Mouse (Mus musculus): ENCODE measurements around the gene Dscaml1. TPM values are rescaled to one million over a fixed set of nuclear protein-coding genes. Genes with fewer than 3 reads are reported as not detected.
A peak's percentile ranks its signal among the peaks of the same experiment; 100 is the strongest.

Dscaml1 gene
- total and polyA plus RNA-seq, 2 experiments from 2014 or later, result 10.5 to 47.4 TPM

- Histone ChIP-seq H3K9me3 (ENCODE audit: low read length) (no peaks in the 10 kb centered on the region), H3K9ac (replicated peaks; ENCODE audit: low read length) (no peak overlapping the region), H3K27me3 (ENCODE audit: insufficient read depth, low read length) (no peaks in the 10 kb centered on the region), H3K36me3 (ENCODE audit: insufficient read depth, low read length) (no peaks in the 10 kb centered on the region), H3K27ac (peak overlapping the region; percentile 67; the same call in 1 of the 2 replicates), H3K4me3 (ENCODE audit: low read length) (no peak overlapping the region), H3K4me1 (ENCODE audit: insufficient read depth, low read length) (peaks cover 16% of the 10 kb centered on the region; the same call in 1 of the 2 replicates), H3K4me2 (ENCODE audit: low read depth, low read length) (no peak overlapping the region)
- ATAC-seq (peak; percentile 50; the same call in 1 of the 2 replicates), DNase-seq (ENCODE audit: low spot score) (peak; percentile 49)
- no peak for TF ChIP-seq CTCF (IDR thresholded peaks at IDR 0.05; ENCODE audit: low read depth)
- WGBS, result 60% methylated on average over 2 of the region's 2 CpGs
Measured at GRCm38 (mm10) chr9:45591061-45591460, 164.6 kb downstream of the Dscaml1 start.

DNA sequence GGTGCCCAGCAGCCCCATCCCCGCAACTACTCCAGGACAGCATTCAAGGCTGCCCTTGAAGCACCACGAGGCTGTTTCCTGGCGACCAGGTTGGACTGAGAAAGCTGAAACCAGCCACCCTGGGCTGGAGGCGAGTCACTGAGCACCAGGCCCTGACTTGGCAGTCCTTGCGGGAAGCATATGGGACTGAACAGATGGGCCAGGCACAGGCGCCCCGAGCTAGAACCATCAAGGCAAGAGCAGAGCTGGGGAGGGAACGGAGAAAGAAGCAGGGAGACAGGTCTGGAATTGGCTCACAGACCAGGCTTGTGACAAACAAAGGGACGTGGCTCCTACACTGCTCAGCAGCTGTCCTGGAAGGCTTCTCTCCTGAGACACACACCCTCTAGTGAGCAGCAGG is 165.9 kb downstream of the Dscaml1 start:
- no peak overlapping the region for H3K4me3 ChIP-seq (ENCODE audit: low read length)
- DNase-seq (ENCODE audit: low spot score) (peak; percentile 62), ATAC-seq (peak; percentile 60)
- H3K4me1 ChIP-seq (ENCODE audit: insufficient read depth, low read length), result peaks cover 16% of the 10 kb centered on the region; the same call in 1 of the 2 replicates
- WGBS, result 62% methylated on average over 9 of the region's 9 CpGs
- no peaks in the 10 kb centered on the region for H3K9me3 ChIP-seq (ENCODE audit: low read length)
- H3K27me3 ChIP-seq (ENCODE audit: insufficient read depth, low read length), result no peaks in the 10 kb centered on the region
- H3K9ac ChIP-seq (replicated peaks; ENCODE audit: low read length), result no peak overlapping the region
- no peaks in the 10 kb centered on the region for H3K36me3 ChIP-seq (ENCODE audit: insufficient read depth, low read length)
- TF ChIP-seq CTCF (IDR thresholded peaks at IDR 0.05; ENCODE audit: low read depth), result no peak
- H3K27ac ChIP-seq, result peak overlapping the region; percentile 71
- H3K4me2 ChIP-seq (ENCODE audit: low read depth, low read length), result no peak overlapping the region

GRCm38 (mm10) chr9:45598117-45598516 is 171.7 kb downstream of the Dscaml1 start:
- Histone ChIP-seq H3K27me3 (ENCODE audit: insufficient read depth, low read length) (no peaks in the 10 kb centered on the region), H3K9ac (replicated peaks; ENCODE audit: low read length) (no peak overlapping the region), H3K4me3 (ENCODE audit: low read length) (no peak overlapping the region), H3K4me2 (ENCODE audit: low read depth, low read length) (no peak overlapping the region), H3K27ac (no peak overlapping the region), H3K36me3 (ENCODE audit: insufficient read depth, low read length) (no peaks in the 10 kb centered on the region), H3K4me1 (ENCODE audit: insufficient read depth, low read length) (0 out of 2 replicates have a peak, but pooled peaks cover 5% of the 10 kb centered on the region), H3K9me3 (ENCODE audit: low read length) (no peaks in the 10 kb centered on the region)
- no peak for TF ChIP-seq CTCF (IDR thresholded peaks at IDR 0.05; ENCODE audit: low read depth)
- ATAC-seq (peak; percentile 54; the same call in 1 of the 2 replicates), DNase-seq (ENCODE audit: low spot score) (peak; percentile 37)
- 34% methylated on average over 5 of the region's 5 CpGs for WGBS

DNA sequence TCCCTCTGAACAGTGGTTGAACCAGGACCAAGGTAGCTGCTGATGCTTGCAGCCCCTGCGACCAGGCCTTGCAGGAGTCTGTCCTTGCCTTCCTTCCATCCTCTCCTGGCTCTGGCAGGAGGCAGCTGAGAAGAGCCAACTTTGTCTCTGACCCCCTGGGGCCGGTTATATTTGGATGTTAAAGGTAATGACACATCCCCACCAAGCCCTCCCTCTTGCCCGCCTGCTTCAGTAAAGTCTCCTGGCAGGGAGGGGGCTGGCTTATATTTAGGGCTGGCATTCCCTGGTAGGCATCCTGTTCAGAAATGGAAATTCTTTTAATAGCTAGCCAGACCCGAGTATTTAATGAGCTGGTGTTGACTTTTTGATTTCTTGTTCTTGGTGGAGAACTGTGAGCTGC is 172.9 kb downstream of the Dscaml1 start:
- Histone ChIP-seq H3K27me3 (ENCODE audit: insufficient read depth, low read length) (no peaks in the 10 kb centered on the region), H3K4me1 (ENCODE audit: insufficient read depth, low read length) (0 out of 2 replicates have a peak, but pooled peaks cover 5% of the 10 kb centered on the region), H3K4me3 (ENCODE audit: low read length) (no peak overlapping the region), H3K9ac (replicated peaks; ENCODE audit: low read length) (no peak overlapping the region), H3K4me2 (ENCODE audit: low read depth, low read length) (no peak overlapping the region), H3K27ac (no peak overlapping the region), H3K36me3 (ENCODE audit: insufficient read depth, low read length) (no peaks in the 10 kb centered on the region), H3K9me3 (ENCODE audit: low read length) (no peaks in the 10 kb centered on the region)
- TF ChIP-seq CTCF (IDR thresholded peaks at IDR 0.05; ENCODE audit: low read depth), result no peak
- 42% methylated on average over 4 of the region's 4 CpGs for WGBS
- no peak for DNase-seq (ENCODE audit: low spot score)
- ATAC-seq, result no peak

DNA sequence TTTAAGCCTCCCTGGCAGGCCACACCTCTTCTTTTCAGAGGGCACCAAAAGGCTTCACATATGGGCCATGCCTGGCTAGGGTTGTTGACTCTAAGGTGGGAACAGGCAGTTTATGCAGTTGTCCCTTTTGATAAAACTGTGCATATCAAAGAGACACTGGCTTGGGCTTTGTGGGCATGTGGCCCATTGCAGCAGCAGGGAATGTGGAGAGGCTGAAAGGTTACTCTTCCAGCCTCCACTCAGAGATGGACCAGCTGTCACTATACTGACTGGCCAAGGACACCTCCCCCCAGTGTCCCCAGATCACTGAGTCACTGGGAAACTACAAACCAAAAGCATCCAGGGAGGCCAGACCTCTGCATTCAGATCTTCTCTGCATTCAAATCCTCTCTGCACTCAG is 180.9 kb downstream of the Dscaml1 start:
- Histone ChIP-seq H3K36me3 (ENCODE audit: insufficient read depth, low read length) (no peaks in the 10 kb centered on the region), H3K27me3 (ENCODE audit: insufficient read depth, low read length) (no peaks in the 10 kb centered on the region), H3K27ac (peak overlapping the region; percentile 79; the same call in 1 of the 2 replicates), H3K9ac (replicated peaks; ENCODE audit: low read length) (no peak overlapping the region), H3K4me1 (ENCODE audit: insufficient read depth, low read length) (peaks cover 32% of the 10 kb centered on the region), H3K9me3 (ENCODE audit: low read length) (no peaks in the 10 kb centered on the region), H3K4me2 (ENCODE audit: low read depth, low read length) (no peak overlapping the region), H3K4me3 (ENCODE audit: low read length) (no peak overlapping the region)
- DNase-seq (ENCODE audit: low spot score), result peak; percentile 39
- TF ChIP-seq CTCF (IDR thresholded peaks at IDR 0.05; ENCODE audit: low read depth), result no peak
- no peak for ATAC-seq

DNA sequence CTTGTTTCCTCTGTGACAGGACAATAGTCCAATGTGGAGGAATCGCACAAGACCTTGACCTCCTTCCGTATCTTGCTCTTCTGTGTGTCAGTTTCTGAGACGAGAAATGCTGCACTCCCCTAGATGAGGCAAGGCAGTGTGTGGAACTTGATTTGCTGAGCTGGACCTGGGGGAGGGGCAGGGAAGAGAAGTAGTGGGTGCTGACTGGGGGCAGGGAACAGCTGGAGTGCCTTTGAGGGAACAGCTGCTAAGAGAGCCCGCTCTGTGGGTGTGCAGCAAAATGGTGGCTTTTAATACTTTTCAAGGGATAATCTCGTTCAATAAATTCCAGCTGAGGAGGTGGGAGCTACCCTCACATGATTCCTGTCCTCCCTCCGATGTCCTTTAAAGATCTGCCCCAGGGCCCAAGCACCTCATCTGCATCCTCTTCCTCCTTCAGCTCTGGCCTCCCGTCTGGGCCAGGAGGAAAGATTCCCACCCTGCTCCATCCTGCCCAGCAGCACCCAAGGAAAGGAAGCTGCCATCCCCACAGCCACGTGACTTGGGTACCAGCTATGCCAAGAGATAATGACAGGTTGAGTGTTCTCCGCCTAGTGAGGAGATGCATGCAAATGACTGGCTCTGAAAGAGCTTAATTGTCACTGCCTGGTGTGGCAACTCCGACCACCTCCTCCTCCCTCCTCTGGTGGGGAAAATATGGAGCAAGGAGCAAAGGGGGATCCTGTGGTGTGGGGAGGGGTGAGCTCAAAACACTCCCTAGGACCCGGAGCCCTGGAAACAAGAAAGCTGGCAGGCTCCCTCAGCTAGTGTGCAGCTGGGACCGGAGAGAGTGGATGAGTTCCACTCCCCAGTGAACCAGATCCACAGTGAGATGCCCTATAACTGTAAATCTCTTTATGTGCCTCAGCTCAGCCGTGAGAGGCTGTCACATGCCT is 181.9 kb downstream of the Dscaml1 start:
- H3K4me2 ChIP-seq (ENCODE audit: low read depth, low read length), result no peak overlapping the region
- no peak; the same call in none of the 2 replicates for TF ChIP-seq CTCF (IDR thresholded peaks at IDR 0.05; ENCODE audit: low read depth)
- H3K27ac ChIP-seq, result peak overlapping the region; percentile 79
- no peaks in the 10 kb centered on the region for H3K36me3 ChIP-seq (ENCODE audit: insufficient read depth, low read length)
- no peak overlapping the region for H3K9ac ChIP-seq (replicated peaks; ENCODE audit: low read length)
- ATAC-seq (peak; percentile 93), DNase-seq (ENCODE audit: low spot score) (peak; percentile 83)
- H3K4me3 ChIP-seq (ENCODE audit: low read length), result no peak overlapping the region
- peaks cover 32% of the 10 kb centered on the region for H3K4me1 ChIP-seq (ENCODE audit: insufficient read depth, low read length)
- no peaks in the 10 kb centered on the region for H3K9me3 ChIP-seq (ENCODE audit: low read length)
- H3K27me3 ChIP-seq (ENCODE audit: insufficient read depth, low read length), result no peaks in the 10 kb centered on the region
- WGBS, result 23% methylated on average over 13 of the region's 13 CpGs
